Mouse (Mus musculus) embryonic facial prominence, embryonic 13.5 days (tissue): ENCODE measurements around the gene Tjp2. TPM values are rescaled to one million over a fixed set of nuclear protein-coding genes. Genes with fewer than 3 reads are reported as not detected.

Experiments
- ATAC-seq: fragments of 200-750 bp; cut with Nextera tagmentation; 2 replicates; pipeline ENCODE4 v1.8.0; 2017; ENCODE audit warnings: low read depth; ENCODE audit not compliant: insufficient number of reproducible peaks, insufficient read depth, low FRiP score, low TSS enrichment
- H3K27ac ChIP-seq: fragments of 300-500 bp; sonication (generic); 2 replicates; pipeline ENCODE4 v1.5.1; 2015; ENCODE audit warnings: moderate library complexity, mild to moderate bottlenecking, inconsistent platforms
- H3K27me3 ChIP-seq: fragments of 300-500 bp; sonication (generic); 2 replicates; pipeline ENCODE4 v1.6.1; 2015; ENCODE audit warnings: mild to moderate bottlenecking, inconsistent platforms
- H3K36me3 ChIP-seq: fragments of 300-500 bp; sonication (generic); 2 replicates; pipeline ENCODE4 v1.6.1; 2015; ENCODE audit warnings: mild to moderate bottlenecking, inconsistent platforms
- H3K4me1 ChIP-seq: fragments of 300-500 bp; sonication (generic); 2 replicates; pipeline ENCODE4 v1.6.1; 2015; ENCODE audit warnings: inconsistent platforms
- H3K4me2 ChIP-seq: fragments of 300-500 bp; sonication (generic); 2 replicates; pipeline ENCODE4 v1.6.1; 2015; ENCODE audit warnings: moderate library complexity, mild to moderate bottlenecking, inconsistent platforms
- H3K4me3 ChIP-seq: fragments of 300-500 bp; sonication (generic); 2 replicates; pipeline ENCODE4 v1.5.1; 2015; ENCODE audit warnings: mild to moderate bottlenecking, inconsistent platforms
- H3K9ac ChIP-seq: fragments of 300-500 bp; sonication (generic); 2 replicates; pipeline ENCODE4 v1.6.1; 2015; ENCODE audit warnings: mild to moderate bottlenecking, inconsistent platforms
- H3K9me3 ChIP-seq: fragments of 300-500 bp; sonication (generic); 2 replicates; pipeline ENCODE4 v1.6.1; 2016; ENCODE audit warnings: inconsistent platforms
- WGBS: fragments of 180-500 bp; shearing (Covaris S2); methylation state at CpG from one replicate; pipeline ENCODE4 v1.1.7; 2015; ENCODE audit warnings: mixed read lengths; 5-methylcytosine and 5-hydroxymethylcytosine counted together
- polyA plus RNA-seq: library from polyadenylated mRNA; unstranded; fragments of >200 nt; fragmentation: Nextera tagmentation; extraction: Ambion mirVana; gene quantifications from 2 replicates; pipeline ENCODE4 v1.2.1, GENCODE M21; 2015

The Tjp2 gene
- polyA plus RNA-seq, 1 experiment from 2014 or later = 16.5 TPM

GRCm38 (mm10) chr19:24155395-24156066 lies 69.3 kb downstream of the Tjp2 start:
- H3K4me3 ChIP-seq = no peak overlapping the region
- no peaks in the 10 kb centered on the region for H3K36me3 ChIP-seq
- peaks cover 4% of the 10 kb centered on the region for H3K4me1 ChIP-seq
- H3K9me3 ChIP-seq = no peaks in the 10 kb centered on the region
- no peaks in the 10 kb centered on the region for H3K27me3 ChIP-seq
- 66% methylated on average over 8 of the region's 8 CpGs for WGBS
- no peak overlapping the region for H3K27ac ChIP-seq
- H3K4me2 ChIP-seq = no peak overlapping the region
- H3K9ac ChIP-seq = no peak overlapping the region
- no peak for ATAC-seq

- no peaks in the 10 kb centered on the region for H3K9me3 ChIP-seq
- H3K36me3 ChIP-seq = no peaks in the 10 kb centered on the region
- no peaks in the 10 kb centered on the region for H3K27me3 ChIP-seq
- H3K4me1 ChIP-seq = no peaks in the 10 kb centered on the region
- H3K27ac ChIP-seq = no peak overlapping the region
- WGBS = 52% methylated on average over 9 of the region's 9 CpGs
- H3K4me2 ChIP-seq = no peak overlapping the region
- H3K4me3 ChIP-seq = no peak overlapping the region
- no peak for ATAC-seq
- no peak overlapping the region for H3K9ac ChIP-seq
Observed at GRCm38 (mm10) chr19:24153266-24154023, 71.4 kb downstream of the Tjp2 start.

GRCm38 (mm10) chr19:24144009-24144408 lies 80.8 kb downstream of the Tjp2 start:
- Histone ChIP-seq H3K4me1 (peaks cover 14% of the 10 kb centered on the region), H3K36me3 (no peaks in the 10 kb centered on the region), H3K9ac (no peak overlapping the region), H3K4me3 (no peak overlapping the region), H3K27me3 (no peaks in the 10 kb centered on the region), H3K9me3 (no peaks in the 10 kb centered on the region), H3K4me2 (no peak overlapping the region), H3K27ac (no peak overlapping the region)
- WGBS = 88% methylated on average over 7 of the region's 7 CpGs
- no peak for ATAC-seq

GRCm38 (mm10) chr19:24142621-24143061 lies 82.2 kb downstream of the Tjp2 start:
- Histone ChIP-seq H3K36me3 (no peaks in the 10 kb centered on the region), H3K27me3 (no peaks in the 10 kb centered on the region), H3K4me1 (peaks cover 14% of the 10 kb centered on the region), H3K9ac (no peak overlapping the region), H3K4me3 (no peak overlapping the region), H3K27ac (no peak overlapping the region), H3K4me2 (no peak overlapping the region), H3K9me3 (no peaks in the 10 kb centered on the region)
- ATAC-seq = no peak
- WGBS = 69% methylated on average over 12 of the region's 12 CpGs

- Histone ChIP-seq H3K36me3 (no peaks in the 10 kb centered on the region), H3K27ac (no peak overlapping the region), H3K4me2 (no peak overlapping the region), H3K27me3 (no peaks in the 10 kb centered on the region), H3K9ac (no peak overlapping the region), H3K4me1 (peaks cover 15% of the 10 kb centered on the region), H3K4me3 (no peak overlapping the region), H3K9me3 (no peaks in the 10 kb centered on the region)
- WGBS = 61% methylated on average over 3 of the region's 3 CpGs
- ATAC-seq = no peak
Observed at GRCm38 (mm10) chr19:24140298-24140697, 84.5 kb downstream of the Tjp2 start.

- no peaks in the 10 kb centered on the region; the same call in 1 of the 2 replicates for H3K36me3 ChIP-seq
- H3K9me3 ChIP-seq = no peaks in the 10 kb centered on the region
- H3K4me3 ChIP-seq = no peak overlapping the region
- no peak overlapping the region for H3K27ac ChIP-seq
- peak; percentile 59; the same call in 1 of the 2 replicates for ATAC-seq
- H3K4me1 ChIP-seq = peaks cover 26% of the 10 kb centered on the region
- no peak overlapping the region for H3K4me2 ChIP-seq
- no peaks in the 10 kb centered on the region for H3K27me3 ChIP-seq
- 80% methylated on average over 4 of the region's 4 CpGs for WGBS
- H3K9ac ChIP-seq = no peak overlapping the region
Observed at GRCm38 (mm10) chr19:24137392-24137791, 87.4 kb downstream of the Tjp2 start.

- H3K9ac ChIP-seq = 0 out of 2 replicates have a peak overlapping the region, but pooled peaks have one; percentile 16
- peak overlapping the region; percentile 56 for H3K4me2 ChIP-seq
- ATAC-seq = no peak
- peaks cover 18% of the 10 kb centered on the region for H3K36me3 ChIP-seq
- H3K4me3 ChIP-seq = peak overlapping the region; percentile 32
- 33% methylated on average over 10 of the region's 10 CpGs for WGBS
- H3K27ac ChIP-seq = no peak overlapping the region
- no peaks in the 10 kb centered on the region for H3K9me3 ChIP-seq
- peaks cover 12% of the 10 kb centered on the region for H3K4me1 ChIP-seq
- H3K27me3 ChIP-seq = no peaks in the 10 kb centered on the region
Observed at GRCm38 (mm10) chr19:24134991-24135390, 89.8 kb downstream of the Tjp2 start.

GRCm38 (mm10) chr19:24134144-24134911 lies 90.5 kb downstream of the Tjp2 start:
- 0 out of 2 replicates have a peak overlapping the region, but pooled peaks have one; percentile 16 for H3K9ac ChIP-seq
- no peak for ATAC-seq
- no peaks in the 10 kb centered on the region for H3K27me3 ChIP-seq
- peak overlapping the region; percentile 32 for H3K4me3 ChIP-seq
- H3K27ac ChIP-seq = no peak overlapping the region; the same call in 1 of the 2 replicates
- H3K4me1 ChIP-seq = peaks cover 12% of the 10 kb centered on the region
- H3K4me2 ChIP-seq = peak overlapping the region; percentile 56
- peaks cover 24% of the 10 kb centered on the region for H3K36me3 ChIP-seq
- 54% methylated on average over 16 of the region's 16 CpGs for WGBS
- no peaks in the 10 kb centered on the region for H3K9me3 ChIP-seq

- WGBS = 87% methylated on average over 8 of the region's 8 CpGs
Observed at GRCm38 (mm10) chr19:24123534-24124290, 101.1 kb downstream of the Tjp2 start.

GRCm38 (mm10) chr19:24123087-24123486 lies 101.7 kb downstream of the Tjp2 start:
- H3K9ac ChIP-seq = no peak overlapping the region
- no peak for ATAC-seq
- H3K4me2 ChIP-seq = no peak overlapping the region
- no peaks in the 10 kb centered on the region for H3K27me3 ChIP-seq
- no peak overlapping the region for H3K4me3 ChIP-seq
- H3K27ac ChIP-seq = no peak overlapping the region
- H3K4me1 ChIP-seq = no peaks in the 10 kb centered on the region
- 85% methylated on average over 6 of the region's 6 CpGs for WGBS
- H3K9me3 ChIP-seq = no peaks in the 10 kb centered on the region
- H3K36me3 ChIP-seq = peaks cover 27% of the 10 kb centered on the region

More at GRCm38 (mm10) chr19:24123534-24124290, 101.1 kb downstream of the Tjp2 start:
- Histone ChIP-seq H3K36me3 (peaks cover 33% of the 10 kb centered on the region), H3K27me3 (no peaks in the 10 kb centered on the region), H3K27ac (no peak overlapping the region), H3K4me2 (no peak overlapping the region), H3K9me3 (no peaks in the 10 kb centered on the region), H3K4me1 (no peaks in the 10 kb centered on the region), H3K4me3 (no peak overlapping the region), H3K9ac (no peak overlapping the region)
- ATAC-seq = no peak

- H3K36me3 ChIP-seq = peaks cover 24% of the 10 kb centered on the region
- 87% methylated on average over 9 of the region's 9 CpGs for WGBS
- no peak for ATAC-seq
Observed at GRCm38 (mm10) chr19:24122647-24123046, 102.2 kb downstream of the Tjp2 start.

More at GRCm38 (mm10) chr19:24122647-24123046, 102.2 kb downstream of the Tjp2 start:
- Histone ChIP-seq H3K4me3 (no peak overlapping the region), H3K9ac (no peak overlapping the region), H3K27me3 (no peaks in the 10 kb centered on the region), H3K27ac (no peak overlapping the region), H3K4me1 (no peaks in the 10 kb centered on the region), H3K4me2 (no peak overlapping the region), H3K9me3 (no peaks in the 10 kb centered on the region)
